Mouse (Mus musculus) NIH3T3 (cell line): ENCODE results near the gene Lrrc4c.

Experiments
- DNase-seq: peaks from one replicate; pipeline ENCODE4 v3.0.0-alpha.2; 2012; ENCODE audit warnings: low read depth

Gene Lrrc4c

GRCm38 (mm10) chr2:97478175-97478924 is 1160.4 kb downstream of the Lrrc4c start:
- no peak for DNase-seq

GRCm38 (mm10) chr2:97478925-97479298 is 1160.9 kb downstream of the Lrrc4c start:
- DNase-seq, result no peak

- DNase-seq, result no peak
Measured at GRCm38 (mm10) chr2:97484990-97485389, 1167.0 kb downstream of the Lrrc4c start.

- DNase-seq, result no peak
Measured at GRCm38 (mm10) chr2:97485609-97486008, 1167.6 kb downstream of the Lrrc4c start.

- DNase-seq, result no peak
Measured at GRCm38 (mm10) chr2:97487567-97487966, 1169.6 kb downstream of the Lrrc4c start.

GRCm38 (mm10) chr2:97497069-97497468 is 1179.1 kb downstream of the Lrrc4c start:
- DNase-seq, result no peak

- DNase-seq, result no peak
Measured at GRCm38 (mm10) chr2:97502501-97502900, 1184.5 kb downstream of the Lrrc4c start.

GRCm38 (mm10) chr2:97504902-97505301 is 1186.9 kb downstream of the Lrrc4c start:
- no peak for DNase-seq

GRCm38 (mm10) chr2:97524256-97524922 is 1206.4 kb downstream of the Lrrc4c start:
- DNase-seq, result no peak

GRCm38 (mm10) chr2:97525107-97525506 is 1207.1 kb downstream of the Lrrc4c start:
- no peak for DNase-seq

GRCm38 (mm10) chr2:97530622-97531021 is 1212.7 kb downstream of the Lrrc4c start:
- DNase-seq, result no peak

GRCm38 (mm10) chr2:97543691-97544672 is 1226.0 kb downstream of the Lrrc4c start:
- DNase-seq, result no peak

GRCm38 (mm10) chr2:97544673-97545071 is 1226.7 kb downstream of the Lrrc4c start:
- no peak for DNase-seq

- no peak for DNase-seq
Measured at GRCm38 (mm10) chr2:97545946-97546345, 1228.0 kb downstream of the Lrrc4c start.

- no peak for DNase-seq
Measured at GRCm38 (mm10) chr2:97564509-97564908, 1246.5 kb downstream of the Lrrc4c start.

GRCm38 (mm10) chr2:97568954-97569353 is 1251.0 kb downstream of the Lrrc4c start:
- DNase-seq, result no peak

- DNase-seq, result no peak
Measured at GRCm38 (mm10) chr2:97574921-97575320, 1257.0 kb downstream of the Lrrc4c start.

GRCm38 (mm10) chr2:97581132-97581531 is 1263.2 kb downstream of the Lrrc4c start:
- no peak for DNase-seq

- DNase-seq, result no peak
Measured at GRCm38 (mm10) chr2:97586322-97586721, 1268.4 kb downstream of the Lrrc4c start.

- DNase-seq, result no peak
Measured at GRCm38 (mm10) chr2:97590563-97590962, 1272.6 kb downstream of the Lrrc4c start.

GRCm38 (mm10) chr2:97604182-97604581 is 1286.2 kb downstream of the Lrrc4c start:
- no peak for DNase-seq

GRCm38 (mm10) chr2:97604688-97605215 is 1286.8 kb downstream of the Lrrc4c start:
- DNase-seq, result no peak
